Mouse (Mus musculus) left cerebral cortex, adult 2 months (tissue): ENCODE measurements around the gene Cpz. TPM values are rescaled to one million over a fixed set of nuclear protein-coding genes. Genes with fewer than 3 reads are reported as not detected.

ENCODE experiments used
- DNase-seq, 2 experiments: peaks; one replicate each; pipeline ENCODE4 v3.0.0; 2021 to 2022; ENCODE audit warnings: low spot score in 2 of 2, mixed read lengths in 1 of 2; ENCODE audit errors: extremely low spot score in 1 of 2
- H3K27ac ChIP-seq: fragments of 200-600 bp; 2 replicates; pipeline ENCODE4 v1.8.1; 2022
- H3K4me3 ChIP-seq: fragments of 200-600 bp; 2 replicates; pipeline ENCODE4 v1.8.1; 2022
- CTCF ChIP-seq: fragments of 200-600 bp; IDR thresholded peaks from 2 replicates; pipeline ENCODE4 v1.8.1; 2022; ENCODE audit warnings: antibody characterized with exemption, mild to moderate bottlenecking, moderate library complexity
- intact Hi-C: fragments of 180-260 bp; cut with DNase I; formaldehyde crosslinking; loops from one replicate; pipeline ENCODE4 v1.15.1; 2025
- total RNA-seq, 2 experiments: library from RNA; stranded (reverse); gene quantifications; 2 replicates each; pipeline ENCODE4 v1.2.3; 2021

Cpz gene
- total RNA-seq, 2 experiments from 2014 or later, result 0.14 TPM; not detected in 1

DNA sequence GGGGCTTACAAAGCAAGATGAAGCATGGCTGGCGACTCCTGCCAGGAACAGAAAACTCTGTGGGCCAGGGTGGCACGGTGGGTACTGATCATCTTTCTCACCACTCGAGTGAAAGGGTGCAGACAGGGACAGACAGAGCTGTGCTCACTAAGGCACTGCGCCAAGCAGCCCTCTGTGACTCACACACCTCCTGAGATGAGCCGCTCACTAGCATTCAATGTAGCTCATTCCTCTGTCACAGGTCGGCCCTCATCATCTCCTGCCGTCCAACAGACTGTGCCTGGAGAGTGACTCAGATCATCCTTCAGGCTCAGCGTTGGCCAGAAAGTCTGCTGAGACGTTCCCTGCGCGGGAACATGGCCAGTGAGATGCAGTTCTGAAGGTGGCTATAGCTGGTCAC lies 8.7 kb downstream of the Cpz start:
- intact Hi-C loops, result no loop called here
- no peak for DNase-seq
- Histone ChIP-seq H3K4me3 (no peak overlapping the region), H3K27ac (no peak overlapping the region)
- TF ChIP-seq CTCF, result no peak

DNA sequence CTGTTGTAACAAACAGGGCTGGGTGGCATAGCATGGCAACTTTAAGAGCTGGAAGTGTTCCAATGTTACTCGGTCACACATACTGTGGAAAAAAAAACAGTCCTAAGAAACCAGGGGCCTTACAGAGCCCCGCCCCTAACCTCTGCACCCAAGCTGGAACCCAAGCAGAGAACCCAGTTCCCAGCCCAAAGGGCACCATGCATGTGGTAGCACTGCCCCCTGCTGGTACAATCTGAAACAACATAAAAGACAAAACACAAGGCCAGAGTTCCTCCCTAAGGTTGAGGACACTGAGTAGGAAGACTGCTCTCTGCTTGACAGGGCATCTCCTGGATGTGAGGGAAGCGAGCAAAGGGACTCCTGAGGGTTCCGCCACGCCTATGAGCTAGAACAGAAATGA lies 14.9 kb downstream of the Cpz start:
- no peak overlapping the region for H3K27ac ChIP-seq
- peak; percentile 60 to 65 for DNase-seq
- H3K4me3 ChIP-seq, result no peak overlapping the region
- intact Hi-C loops, result loop anchor here (1.0 kb wide), 2 partner anchors 130 to 148 kb away; no protein-coding TSS in a partner anchor
- TF ChIP-seq CTCF, result peak; percentile 84

- Histone ChIP-seq H3K27ac (no peak overlapping the region), H3K4me3 (no peak overlapping the region)
- no peak for DNase-seq
- intact Hi-C loops, result no loop called here
- TF ChIP-seq CTCF, result no peak
Observed at GRCm38 (mm10) chr5:35505016-35505415, 20.5 kb downstream of the Cpz start.

GRCm38 (mm10) chr5:35497344-35497743 lies 28.2 kb downstream of the Cpz start:
- intact Hi-C loops, result no loop called here
- Histone ChIP-seq H3K27ac (no peak overlapping the region), H3K4me3 (no peak overlapping the region)
- TF ChIP-seq CTCF, result no peak
- no peak for DNase-seq

DNA sequence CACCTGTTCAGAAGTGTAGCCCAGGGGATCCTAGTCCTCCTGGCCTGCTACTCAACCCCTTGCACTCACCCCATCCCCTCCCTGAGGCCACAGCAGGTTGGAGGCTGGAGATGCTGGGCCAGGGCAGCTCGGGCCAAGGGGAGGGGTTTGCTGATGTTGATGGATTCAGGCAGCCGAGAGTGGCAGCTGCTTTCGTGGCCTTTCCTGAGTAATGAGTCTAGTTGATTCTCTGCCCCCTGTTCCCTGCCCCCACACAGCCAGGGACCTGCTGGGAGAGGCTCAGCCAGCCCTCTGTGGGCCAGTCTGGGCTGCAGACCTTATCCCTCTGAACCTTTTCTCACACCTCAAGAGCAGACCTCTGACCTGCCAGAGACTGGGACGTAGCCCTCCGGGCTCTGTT lies 29.5 kb downstream of the Cpz start:
- TF ChIP-seq CTCF, result no peak
- no peak for DNase-seq
- H3K4me3 ChIP-seq, result no peak overlapping the region
- intact Hi-C loops, result no loop called here
- no peak overlapping the region for H3K27ac ChIP-seq

GRCm38 (mm10) chr5:35494773-35495390 lies 30.6 kb downstream of the Cpz start:
- Histone ChIP-seq H3K4me3 (no peak overlapping the region), H3K27ac (no peak overlapping the region)
- intact Hi-C loops, result no loop called here
- TF ChIP-seq CTCF, result no peak
- DNase-seq, result no peak

DNA sequence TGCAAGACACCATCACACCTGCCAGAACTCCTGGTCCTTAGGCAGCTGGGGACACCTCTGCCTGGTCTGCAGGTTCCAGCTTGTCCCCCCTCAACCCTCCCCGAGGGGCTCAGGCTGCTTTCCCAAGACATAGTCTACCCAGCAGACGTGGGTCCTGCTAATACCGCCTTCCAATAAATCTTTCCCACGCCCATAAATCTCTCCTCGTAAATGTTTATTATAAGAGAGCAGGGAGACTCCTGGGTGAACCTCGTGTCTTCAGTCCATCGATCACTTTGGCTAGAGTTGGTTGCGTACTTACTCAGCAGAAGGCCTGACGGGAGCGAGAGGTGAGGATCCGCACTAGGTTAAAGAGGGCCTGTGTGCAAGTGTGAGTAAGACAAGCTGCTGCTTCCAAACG lies 31.7 kb downstream of the Cpz start:
- no peak for DNase-seq
- Histone ChIP-seq H3K4me3 (no peak overlapping the region), H3K27ac (no peak overlapping the region)
- no peak for TF ChIP-seq CTCF
- intact Hi-C loops, result no loop called here

DNA sequence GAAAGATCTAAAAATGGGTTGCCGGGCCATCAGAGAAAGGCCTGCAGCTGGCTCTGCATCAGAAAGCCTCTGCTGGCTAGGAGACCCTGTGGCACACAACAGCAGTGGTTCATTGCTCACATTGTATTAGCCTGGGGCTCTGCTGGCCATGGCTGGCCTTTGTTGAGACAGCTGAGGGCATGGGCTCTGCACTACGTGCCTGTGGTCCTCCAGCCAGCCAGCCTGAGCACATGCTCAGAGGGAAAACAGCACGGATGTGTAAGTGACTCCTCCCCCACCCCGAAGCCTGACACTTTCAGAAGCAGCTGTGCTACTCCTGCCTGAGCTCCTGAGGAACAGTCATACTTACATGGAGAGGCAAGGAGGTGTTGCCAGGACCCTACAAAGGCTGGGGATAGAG lies 46.0 kb downstream of the Cpz start:
- DNase-seq, result peak in 1 of 2 experiments; percentile 17
- H3K4me3 ChIP-seq, result no peak overlapping the region
- intact Hi-C loops, result no loop called here
- no peak for TF ChIP-seq CTCF
- no peak overlapping the region for H3K27ac ChIP-seq

- intact Hi-C loops, result no loop called here
- DNase-seq, result no peak
- no peak overlapping the region for H3K4me3 ChIP-seq
- peak; percentile 53 for TF ChIP-seq CTCF
- no peak overlapping the region for H3K27ac ChIP-seq
Observed at GRCm38 (mm10) chr5:35475236-35475635, 50.3 kb downstream of the Cpz start.

DNA sequence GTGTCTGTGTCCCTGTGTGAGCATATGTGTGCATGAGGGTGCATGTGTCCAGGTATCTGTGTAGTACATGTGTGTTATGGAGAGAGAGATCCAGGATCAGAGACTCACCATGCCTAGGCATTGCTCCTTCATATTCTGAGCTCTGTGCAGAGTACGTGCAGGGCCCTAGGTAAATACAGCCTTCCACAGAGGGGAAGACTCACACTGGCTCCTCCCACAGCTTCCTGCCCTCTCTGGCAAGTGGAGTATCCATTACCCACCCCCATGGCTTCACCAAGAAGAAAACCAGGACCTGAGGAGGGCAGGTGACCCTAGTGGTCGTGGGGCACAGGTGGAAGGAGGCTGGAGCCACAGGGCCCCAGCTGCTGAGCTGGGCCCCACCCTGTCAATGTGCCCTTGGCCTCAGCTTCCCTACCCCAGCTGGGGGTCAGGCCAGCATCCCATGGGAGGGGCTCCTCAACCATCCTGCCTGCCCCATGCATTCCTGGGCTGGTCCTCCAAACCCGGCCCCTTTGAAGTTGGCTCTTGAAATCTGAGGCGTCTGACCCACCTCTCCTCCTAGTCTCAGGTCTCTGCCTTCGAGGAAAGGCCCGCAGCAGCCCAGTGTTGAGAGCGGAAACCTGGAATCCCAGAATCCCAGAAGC lies 54.5 kb downstream of the Cpz start:
- no peak for DNase-seq
- Histone ChIP-seq H3K27ac (no peak overlapping the region), H3K4me3 (no peak overlapping the region)
- intact Hi-C loops, result no loop called here
- no peak for TF ChIP-seq CTCF

GRCm38 (mm10) chr5:35465966-35466635 lies 59.4 kb downstream of the Cpz start:
- intact Hi-C loops, result no loop called here
- Histone ChIP-seq H3K4me3 (no peak overlapping the region), H3K27ac (no peak overlapping the region)
- peak in 1 of 2 experiments; percentile 17 for DNase-seq
- TF ChIP-seq CTCF, result no peak

GRCm38 (mm10) chr5:35462081-35462480 lies 63.4 kb downstream of the Cpz start:
- H3K4me3 ChIP-seq, result no peak overlapping the region
- intact Hi-C loops, result no loop called here
- TF ChIP-seq CTCF, result no peak
- DNase-seq, result no peak
- H3K27ac ChIP-seq, result no peak overlapping the region
